Mouse (Mus musculus) CH12.LX (cell line): ENCODE measurements at regions not wholly inside any gene's neighbourhood (a gene's known extent, or its start where the extent isn't known, plus 50 kb on each side); places are given as distances from the start of the nearest gene placed in this dataset.

Experiments
- CTCF ChIP-seq, 2 experiments: IDR thresholded peaks in 1 of 2; conservative IDR thresholded peaks in 1 of 2; 2 replicates each; pipeline ENCODE4 v1.5.1; 2011 to 2012; ENCODE audit warnings: low read depth in 2 of 2, low read length in 2 of 2, improper control_type of control experiment in 1 of 2, inconsistent platforms in 1 of 2, mild to moderate bottlenecking in 1 of 2, moderate library complexity in 1 of 2
- E2F4 ChIP-seq: IDR thresholded peaks from 2 replicates; pipeline ENCODE4 v1.6.1; 2011; ENCODE audit warnings: low read depth, low read length, improper control_type of control experiment; ENCODE audit not compliant: insufficient replicate concordance
- ELF1 ChIP-seq: IDR thresholded peaks from 2 replicates; pipeline ENCODE4 v1.6.1; 2014; ENCODE audit warnings: low read depth, mild to moderate bottlenecking, inconsistent platforms, low read length, improper control_type of control experiment
- JUND ChIP-seq: conservative IDR thresholded peaks from 2 replicates; pipeline ENCODE4 v1.6.1; 2011; ENCODE audit warnings: low read depth, low read length, improper control_type of control experiment
- MAX ChIP-seq: IDR thresholded peaks from 2 replicates; pipeline ENCODE4 v1.6.1; 2011; ENCODE audit warnings: low read length, improper control_type of control experiment
- NRF1 ChIP-seq: IDR thresholded peaks from 2 replicates; pipeline ENCODE4 v1.6.1; 2014; ENCODE audit warnings: low read depth, mild to moderate bottlenecking, inconsistent platforms, low read length, improper control_type of control experiment, moderate library complexity
- PAX5 ChIP-seq: IDR thresholded peaks from 2 replicates; pipeline ENCODE4 v1.6.1; 2012; ENCODE audit warnings: low read length, inconsistent platforms, mixed read lengths
- POLR2A ChIP-seq: IDR thresholded peaks from 2 replicates; pipeline ENCODE4 v1.6.1; 2011; ENCODE audit warnings: low read depth, mild to moderate bottlenecking, improper control_type of control experiment, low read length
- RAD21 ChIP-seq: IDR thresholded peaks from 2 replicates; pipeline ENCODE4 v1.6.1; 2011; ENCODE audit warnings: low read depth, mild to moderate bottlenecking, low read length, improper control_type of control experiment, moderate library complexity
- TBP ChIP-seq: conservative IDR thresholded peaks from 2 replicates; pipeline ENCODE4 v1.6.1; 2011; ENCODE audit warnings: low read depth, low read length, improper control_type of control experiment
- USF1 ChIP-seq: IDR thresholded peaks from 2 replicates; pipeline ENCODE4 v1.6.1; 2014; ENCODE audit warnings: low read depth, mild to moderate bottlenecking, inconsistent platforms, low read length, improper control_type of control experiment
- USF2 ChIP-seq: conservative IDR thresholded peaks from 2 replicates; pipeline ENCODE4 v1.6.1; 2011; ENCODE audit warnings: low read depth, low read length, improper control_type of control experiment
- ZC3H11A ChIP-seq: IDR thresholded peaks from 2 replicates; pipeline ENCODE4 v1.6.1; 2012; ENCODE audit warnings: low read depth, mild to moderate bottlenecking, inconsistent platforms, low read length, improper control_type of control experiment
- ZNF384 ChIP-seq: IDR thresholded peaks from 2 replicates; pipeline ENCODE4 v1.6.1; 2012; ENCODE audit warnings: low read depth, low read length, improper control_type of control experiment, inconsistent platforms

GRCm38 (mm10) chr9:115524591-115524990 lies 214.4 kb upstream of the Stt3b start:
- TF ChIP-seq POLR2A (no peak), PAX5 (no peak), CTCF (conservative IDR thresholded peaks at IDR 0.05 in 1 of 2, IDR thresholded peaks at IDR 0.05 in 1 of 2; ENCODE audit: low read depth in 2 of 2, low read length in 2 of 2) (no peak), MAX (no peak), RAD21 (no peak), ZNF384 (no peak), USF2 (no peak), E2F4 (no peak), USF1 (no peak), JUND (no peak), NRF1 (no peak), ELF1 (no peak), ZC3H11A (no peak), TBP (no peak)
